Mouse (Mus musculus) erythroblast, embryonic 14.5 days (primary cell): ENCODE results near the gene D630039A03Rik.

Experiments
- GATA1 ChIP-seq: IDR thresholded peaks from 2 replicates; pipeline ENCODE4 v1.6.1; 2012; ENCODE audit warnings: low read length, inconsistent platforms, mixed read lengths
- TAL1 ChIP-seq: IDR thresholded peaks from 3 replicates; pipeline ENCODE4 v1.6.1; 2012; ENCODE audit warnings: low read length, inconsistent platforms, mixed read lengths

DNA sequence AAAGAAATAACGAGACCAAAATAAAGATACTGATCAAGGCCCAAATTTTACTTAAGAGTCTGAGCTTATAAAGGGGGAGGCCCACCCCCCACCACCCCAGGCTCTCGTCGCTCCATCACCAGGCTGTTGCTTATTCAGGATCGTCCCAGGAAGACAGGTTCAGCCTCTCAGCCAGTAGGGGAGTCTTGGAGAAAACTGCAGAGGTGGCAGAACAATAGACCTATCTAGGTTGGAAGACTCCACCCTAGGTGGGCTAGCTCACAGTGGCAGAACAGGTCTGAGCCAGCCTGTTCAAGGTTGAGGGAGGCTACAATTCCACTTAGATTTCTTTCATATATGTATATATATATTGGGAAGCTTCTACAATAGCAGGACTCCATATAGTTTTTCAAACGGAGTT lies 18.1 kb upstream of the D630039A03Rik start:
- TF ChIP-seq TAL1 (no peak), GATA1 (no peak)
